Mouse (Mus musculus) C2C12 (cell line): ENCODE data around the gene Htr2b.

ENCODE experiments used
- CTCF ChIP-seq: IDR thresholded peaks from one replicate; pipeline ENCODE4 v1.5.1; 2011; ENCODE audit not compliant: control insufficient read depth, insufficient read depth, insufficient read length
- MAX ChIP-seq: IDR thresholded peaks from one replicate; pipeline ENCODE4 v1.6.1; 2011; ENCODE audit warnings: mild to moderate bottlenecking, control low read depth
- USF1 ChIP-seq: IDR thresholded peaks from one replicate; pipeline ENCODE4 v1.6.1; 2011; ENCODE audit warnings: low read depth, mild to moderate bottlenecking, control low read depth, moderate library complexity

DNA sequence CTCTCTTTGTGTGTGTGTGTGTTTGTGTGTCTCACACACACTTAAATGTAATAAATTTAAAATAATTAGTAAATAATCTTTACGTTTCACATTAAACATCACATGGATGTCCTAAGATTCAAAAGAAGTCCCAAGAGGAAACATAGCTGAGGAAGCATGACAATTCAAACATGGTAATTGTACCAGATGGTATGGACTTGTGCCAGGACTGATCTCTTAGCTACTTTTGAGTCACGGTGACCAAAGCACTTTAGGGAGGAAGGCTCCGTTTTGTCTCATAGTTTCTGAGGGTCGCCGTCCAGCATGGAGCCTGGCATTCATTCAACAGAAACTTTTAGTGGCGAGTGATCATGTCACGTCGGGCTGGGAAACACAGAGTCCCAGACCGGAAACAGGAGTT lies 36.4 kb upstream of the Htr2b start:
- TF ChIP-seq CTCF (no peak), MAX (no peak), USF1 (no peak)
